Mouse (Mus musculus): Measurements from ENCODE around the gene Slc39a9. TPM values are rescaled to one million over a fixed set of nuclear protein-coding genes. Genes with fewer than 3 reads are reported as not detected.

The Slc39a9 gene
- polyA plus RNA-seq, 1 experiment from 2014 or later = 23.8 TPM

DNA sequence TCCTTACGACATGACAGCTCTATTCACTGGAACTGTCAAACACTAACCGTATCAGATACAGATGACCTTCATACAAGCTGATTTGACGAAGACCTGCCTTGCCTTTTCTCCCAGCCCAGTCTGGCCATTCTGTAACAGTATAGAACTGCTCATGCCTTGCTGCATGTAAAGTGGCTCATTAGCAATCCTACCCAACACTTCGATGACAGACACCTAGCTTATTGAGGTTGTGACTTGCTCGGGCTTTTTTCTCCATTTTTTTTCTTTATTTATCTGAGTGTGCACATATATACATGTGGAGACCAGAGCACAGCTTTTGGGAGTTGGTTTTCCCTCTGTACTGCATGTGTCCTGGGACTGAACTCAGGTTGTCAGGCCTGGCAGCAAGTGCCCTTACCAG lies 11.9 kb upstream of the Slc39a9 start:
- peaks cover 13% of the 10 kb centered on the region for H3K36me3 ChIP-seq (ENCODE audit: control insufficient read depth, insufficient read depth, low read length)
- ATAC-seq (ENCODE audit: insufficient number of reproducible peaks, low FRiP score, low TSS enrichment, low read depth) = no peak
- WGBS = 90% methylated on average over 5 of the region's 5 CpGs

GRCm38 (mm10) chr12:80642725-80643692 lies 674 bp upstream of the Slc39a9 start:
- H3K27me3 ChIP-seq (ENCODE audit: control insufficient read depth, insufficient read depth, low read length) = no peaks in the 10 kb centered on the region
- DNase-seq (ENCODE audit: low spot score) (peak; percentile 85), ATAC-seq (ENCODE audit: insufficient number of reproducible peaks, low FRiP score, low TSS enrichment, low read depth) (no peak; the same call in 1 of the 2 replicates)
- peaks cover 8% of the 10 kb centered on the region for H3K4me1 ChIP-seq (ENCODE audit: control insufficient read depth, insufficient read depth, low read length)
- 3% methylated on average over 46 of the region's 48 CpGs for WGBS
- peak overlapping the region; percentile 96 for H3K9ac ChIP-seq (ENCODE audit: low read length)
- peaks cover 8% of the 10 kb centered on the region for H3K36me3 ChIP-seq (ENCODE audit: control insufficient read depth, insufficient read depth, low read length)
- H3K4me3 ChIP-seq (ENCODE audit: low read depth, low read length) = peak overlapping the region; percentile 98
- no peaks in the 10 kb centered on the region for H3K9me3 ChIP-seq (ENCODE audit: control insufficient read depth, low read length)
- H3K27ac ChIP-seq (replicated peaks; ENCODE audit: low read depth, low read length) = peak overlapping the region; percentile 76
- H3K4me2 ChIP-seq (ENCODE audit: low read depth, severe bottlenecking) = peak overlapping the region; percentile 70

More for the DNA sequence above, 11.9 kb upstream of the Slc39a9 start:
- Histone ChIP-seq H3K9ac (ENCODE audit: low read length) (no peak overlapping the region), H3K9me3 (ENCODE audit: control insufficient read depth, low read length) (no peaks in the 10 kb centered on the region), H3K4me1 (ENCODE audit: control insufficient read depth, insufficient read depth, low read length) (no peaks in the 10 kb centered on the region), H3K4me2 (ENCODE audit: low read depth, severe bottlenecking) (no peak overlapping the region), H3K4me3 (ENCODE audit: low read depth, low read length) (no peak overlapping the region), H3K27ac (replicated peaks; ENCODE audit: low read depth, low read length) (no peak overlapping the region), H3K27me3 (ENCODE audit: control insufficient read depth, insufficient read depth, low read length) (no peaks in the 10 kb centered on the region)
- no peak for DNase-seq (ENCODE audit: low spot score)

DNA sequence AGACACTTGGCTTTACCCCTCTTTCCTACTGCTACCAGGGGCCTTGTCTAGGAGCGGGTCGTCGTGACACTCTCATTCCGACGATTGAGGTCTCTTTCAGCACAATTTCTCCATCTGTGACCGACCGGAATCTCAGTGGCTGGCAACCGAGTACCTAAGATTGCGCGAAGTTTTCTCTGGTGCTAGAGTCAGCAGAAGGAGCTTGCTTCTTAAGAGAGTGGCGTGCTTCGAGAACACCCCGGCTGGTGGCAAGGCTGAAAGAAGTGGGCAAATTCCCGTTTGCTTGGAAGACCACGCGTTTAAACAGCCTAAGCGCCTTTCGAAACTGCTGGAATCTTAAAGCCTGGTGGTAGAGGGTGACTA lies 804 bp downstream of the Slc39a9 start:
- Histone ChIP-seq H3K9me3 (ENCODE audit: control insufficient read depth, low read length) (no peaks in the 10 kb centered on the region), H3K27ac (replicated peaks; ENCODE audit: low read depth, low read length) (no peak overlapping the region), H3K4me3 (ENCODE audit: low read depth, low read length) (peak overlapping the region; percentile 98), H3K36me3 (ENCODE audit: control insufficient read depth, insufficient read depth, low read length) (peaks cover 8% of the 10 kb centered on the region), H3K4me1 (ENCODE audit: control insufficient read depth, insufficient read depth, low read length) (peaks cover 8% of the 10 kb centered on the region), H3K4me2 (ENCODE audit: low read depth, severe bottlenecking) (peak overlapping the region; percentile 62), H3K9ac (ENCODE audit: low read length) (peak overlapping the region; percentile 96), H3K27me3 (ENCODE audit: control insufficient read depth, insufficient read depth, low read length) (no peaks in the 10 kb centered on the region)
- ATAC-seq (ENCODE audit: insufficient number of reproducible peaks, low FRiP score, low TSS enrichment, low read depth) (no peak), DNase-seq (ENCODE audit: low spot score) (no peak)
- 12% methylated on average over 18 of the region's 18 CpGs for WGBS

- WGBS = 94% methylated on average over 3 of the region's 3 CpGs
- Histone ChIP-seq H3K36me3 (ENCODE audit: control insufficient read depth, insufficient read depth, low read length) (no peaks in the 10 kb centered on the region), H3K9me3 (ENCODE audit: control insufficient read depth, low read length) (no peaks in the 10 kb centered on the region), H3K9ac (ENCODE audit: low read length) (no peak overlapping the region), H3K4me2 (ENCODE audit: low read depth, severe bottlenecking) (no peak overlapping the region), H3K27me3 (ENCODE audit: control insufficient read depth, insufficient read depth, low read length) (no peaks in the 10 kb centered on the region), H3K27ac (replicated peaks; ENCODE audit: low read depth, low read length) (no peak overlapping the region), H3K4me1 (ENCODE audit: control insufficient read depth, insufficient read depth, low read length) (peaks cover 8% of the 10 kb centered on the region), H3K4me3 (ENCODE audit: low read depth, low read length) (no peak overlapping the region)
- ATAC-seq (ENCODE audit: insufficient number of reproducible peaks, low FRiP score, low TSS enrichment, low read depth) = no peak
- no peak for DNase-seq (ENCODE audit: low spot score)
These were observed 2.7 kb downstream of the Slc39a9 start for GRCm38 (mm10) chr12:80646377-80646776.

GRCm38 (mm10) chr12:80653951-80654658 lies 10.4 kb downstream of the Slc39a9 start:
- Histone ChIP-seq H3K27ac (replicated peaks; ENCODE audit: low read depth, low read length) (no peak overlapping the region), H3K36me3 (ENCODE audit: control insufficient read depth, insufficient read depth, low read length) (no peaks in the 10 kb centered on the region), H3K4me2 (ENCODE audit: low read depth, severe bottlenecking) (no peak overlapping the region), H3K4me3 (ENCODE audit: low read depth, low read length) (no peak overlapping the region), H3K27me3 (ENCODE audit: control insufficient read depth, insufficient read depth, low read length) (no peaks in the 10 kb centered on the region), H3K9me3 (ENCODE audit: control insufficient read depth, low read length) (no peaks in the 10 kb centered on the region), H3K9ac (ENCODE audit: low read length) (no peak overlapping the region), H3K4me1 (ENCODE audit: control insufficient read depth, insufficient read depth, low read length) (no peaks in the 10 kb centered on the region)
- WGBS = 92% methylated on average over 7 of the region's 7 CpGs
- no peak for DNase-seq (ENCODE audit: low spot score)
- ATAC-seq (ENCODE audit: insufficient number of reproducible peaks, low FRiP score, low TSS enrichment, low read depth) = no peak

- Histone ChIP-seq H3K27ac (replicated peaks; ENCODE audit: low read depth, low read length) (no peak overlapping the region), H3K9me3 (ENCODE audit: control insufficient read depth, low read length) (no peaks in the 10 kb centered on the region), H3K9ac (ENCODE audit: low read length) (no peak overlapping the region), H3K4me1 (ENCODE audit: control insufficient read depth, insufficient read depth, low read length) (no peaks in the 10 kb centered on the region), H3K27me3 (ENCODE audit: control insufficient read depth, insufficient read depth, low read length) (no peaks in the 10 kb centered on the region), H3K36me3 (ENCODE audit: control insufficient read depth, insufficient read depth, low read length) (no peaks in the 10 kb centered on the region), H3K4me3 (ENCODE audit: low read depth, low read length) (no peak overlapping the region), H3K4me2 (ENCODE audit: low read depth, severe bottlenecking) (no peak overlapping the region)
- ATAC-seq (ENCODE audit: insufficient number of reproducible peaks, low FRiP score, low TSS enrichment, low read depth) (no peak), DNase-seq (ENCODE audit: low spot score) (no peak)
- 93% methylated on average over 3 of the region's 3 CpGs for WGBS
These were observed 11.0 kb downstream of the Slc39a9 start for GRCm38 (mm10) chr12:80654659-80655025.

DNA sequence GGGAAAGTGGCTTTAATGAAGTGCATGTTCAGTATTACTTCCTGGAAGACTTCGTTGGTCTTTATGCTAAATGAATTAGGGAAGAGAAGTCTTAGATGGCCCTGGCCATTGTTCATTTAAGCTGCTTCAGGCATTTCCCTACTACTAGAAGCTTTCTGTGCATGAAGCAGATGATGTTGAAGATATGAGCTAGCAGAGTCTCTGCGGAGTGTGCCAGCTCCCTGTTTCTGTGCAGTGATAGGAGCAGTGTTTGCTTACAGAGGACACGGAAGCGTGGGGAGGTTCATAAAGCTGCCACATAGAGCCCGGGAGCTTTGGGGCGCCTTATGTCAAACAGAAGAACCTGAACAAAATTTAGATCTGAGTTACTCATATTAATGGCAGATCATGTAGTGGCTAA lies 15.0 kb downstream of the Slc39a9 start:
- H3K4me3 ChIP-seq (ENCODE audit: low read depth, low read length) = no peak overlapping the region
- H3K27me3 ChIP-seq (ENCODE audit: control insufficient read depth, insufficient read depth, low read length) = no peaks in the 10 kb centered on the region
- H3K4me1 ChIP-seq (ENCODE audit: control insufficient read depth, insufficient read depth, low read length) = no peaks in the 10 kb centered on the region
- H3K9ac ChIP-seq (ENCODE audit: low read length) = no peak overlapping the region
- no peak for ATAC-seq (ENCODE audit: insufficient number of reproducible peaks, low FRiP score, low TSS enrichment, low read depth)
- no peak for DNase-seq (ENCODE audit: low spot score)
- no peaks in the 10 kb centered on the region for H3K9me3 ChIP-seq (ENCODE audit: control insufficient read depth, low read length)
- no peak overlapping the region for H3K27ac ChIP-seq (replicated peaks; ENCODE audit: low read depth, low read length)
- 92% methylated on average over 6 of the region's 6 CpGs for WGBS
- no peak overlapping the region for H3K4me2 ChIP-seq (ENCODE audit: low read depth, severe bottlenecking)
- H3K36me3 ChIP-seq (ENCODE audit: control insufficient read depth, insufficient read depth, low read length) = peaks cover 2% of the 10 kb centered on the region; the same call in 1 of the 2 replicates

- Histone ChIP-seq H3K27ac (replicated peaks; ENCODE audit: low read depth, low read length) (no peak overlapping the region), H3K36me3 (ENCODE audit: control insufficient read depth, insufficient read depth, low read length) (peaks cover 2% of the 10 kb centered on the region; the same call in 1 of the 2 replicates), H3K4me3 (ENCODE audit: low read depth, low read length) (no peak overlapping the region), H3K27me3 (ENCODE audit: control insufficient read depth, insufficient read depth, low read length) (no peaks in the 10 kb centered on the region), H3K9me3 (ENCODE audit: control insufficient read depth, low read length) (no peaks in the 10 kb centered on the region), H3K4me2 (ENCODE audit: low read depth, severe bottlenecking) (no peak overlapping the region), H3K4me1 (ENCODE audit: control insufficient read depth, insufficient read depth, low read length) (no peaks in the 10 kb centered on the region), H3K9ac (ENCODE audit: low read length) (no peak overlapping the region)
- DNase-seq (ENCODE audit: low spot score) (no peak), ATAC-seq (ENCODE audit: insufficient number of reproducible peaks, low FRiP score, low TSS enrichment, low read depth) (no peak)
- WGBS = 94% methylated on average over 10 of the region's 10 CpGs
These were observed 18.6 kb downstream of the Slc39a9 start for GRCm38 (mm10) chr12:80662322-80662721.
